13 mouse cellular contexts compared by ENCODE assay signal in the genomic region with DNA sequence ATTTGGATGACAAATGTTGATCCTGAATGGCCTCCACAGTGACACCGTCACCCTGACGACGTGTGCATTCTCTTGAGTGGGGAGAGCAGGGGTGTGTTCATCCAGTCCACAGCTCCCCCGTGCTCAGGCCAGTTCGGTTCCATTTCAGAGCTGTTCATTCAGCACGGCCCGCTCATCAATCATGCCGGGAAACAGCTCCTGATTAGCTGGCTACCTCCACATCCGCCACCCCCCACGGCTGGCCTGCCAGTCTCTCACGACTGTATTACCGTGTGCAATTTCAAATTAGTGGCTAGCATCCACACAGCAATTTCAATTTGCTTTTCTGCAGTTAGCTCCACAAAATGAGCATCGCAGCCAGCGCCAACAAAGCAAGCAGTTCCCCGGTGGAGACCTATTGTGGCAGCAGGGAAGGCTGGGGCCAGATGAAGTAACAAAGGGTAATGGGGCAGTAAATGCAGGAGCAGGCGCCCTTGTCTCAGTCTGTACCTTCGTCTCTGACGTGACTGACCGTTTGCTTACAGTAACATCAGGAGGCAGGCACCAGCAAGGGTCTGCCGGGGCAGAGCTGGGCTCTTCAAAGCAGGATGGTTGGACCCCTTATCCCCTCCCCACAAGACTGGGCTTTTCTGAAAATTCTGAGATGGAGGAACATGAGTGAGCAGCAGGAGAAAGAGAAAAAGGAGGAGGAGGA. TPM values are rescaled to one million over a fixed set of nuclear protein-coding genes. Genes with fewer than 3 reads are reported as not detected.
DNase-seq lines count a peak whose midpoint lies in the region; ATAC-seq and TF ChIP-seq lines count a peak whose summit lies in the region.
"Had no signal": no experiment of that assay in that cellular context is flagged by ENCODE, and none has a peak within 500 bp of the region (broad histone marks: within the 10 kb centered on the region; RNA-seq: fewer than 3 reads in every experiment).

No protein-coding gene starts in this region.

- peak overlapping the region; percentile 84 for H3K27ac ChIP-seq in hindbrain, embryonic 12.5 days
- peak overlapping the region; percentile 10; the same call in 1 of the 2 replicates for H3K27ac ChIP-seq in midbrain, embryonic 13.5 days
- H3K27ac ChIP-seq in cerebellum, adult 2 months (ENCODE audit: insufficient read depth, low read length), result no peak overlapping the region
- H3K27ac ChIP-seq: embryonic facial prominence, embryonic 12.5 days; heart, embryonic 15.5 days had no signal

- peak; percentile 19 for DNase-seq in ES-CJ7 (ENCODE audit: low read depth, low spot score)
- peak; percentile 64 for DNase-seq in brain, embryonic 14.5 days (ENCODE audit: low read depth)
- no peak for DNase-seq in adrenal gland, postnatal 10 days
- DNase-seq in cerebellum, adult 2 months, result no peak
- no peak for DNase-seq in cerebellum, postnatal 10 days
- DNase-seq: thymus, adult 2 months had no signal

- no peak for TF ChIP-seq CTCF in brain, embryonic 14.5 days (IDR thresholded peaks at IDR 0.05; ENCODE audit: borderline replicate concordance, extremely low read depth, insufficient read depth, insufficient read length)
- no peak for TF ChIP-seq CTCF in cerebellum, adult 2 months (IDR thresholded peaks at IDR 0.05; ENCODE audit: borderline replicate concordance, insufficient read depth, low read depth, low read length)

- H3K9ac ChIP-seq in hindbrain, embryonic 12.5 days, result 0 out of 2 replicates have a peak overlapping the region, but pooled peaks have one; percentile 28
- no peak overlapping the region for H3K9ac ChIP-seq in midbrain, embryonic 13.5 days (replicated peaks)
- H3K9ac ChIP-seq: embryonic facial prominence, embryonic 12.5 days; heart, embryonic 15.5 days had no signal

- no peak overlapping the region for H3K4me3 ChIP-seq in hindbrain, embryonic 12.5 days
- no peak overlapping the region for H3K4me3 ChIP-seq in midbrain, embryonic 13.5 days (replicated peaks)
- H3K4me3 ChIP-seq in cerebellum, adult 2 months (replicated peaks; ENCODE audit: insufficient read depth, low read depth, low read length), result no peak overlapping the region
- H3K4me3 ChIP-seq: embryonic facial prominence, embryonic 12.5 days; heart, embryonic 15.5 days had no signal

- WGBS in hindbrain, embryonic 12.5 days, result 26% methylated on average over 20 of the region's 20 CpGs
- WGBS in midbrain, embryonic 13.5 days, result 58% methylated on average over 20 of the region's 20 CpGs
- WGBS in cerebellum, adult 2 months, result 39% methylated on average over 20 of the region's 20 CpGs

- peaks cover 3% of the 10 kb centered on the region; the same call in 1 of the 2 replicates for H3K27me3 ChIP-seq in hindbrain, embryonic 12.5 days
- no peaks in the 10 kb centered on the region for H3K27me3 ChIP-seq in midbrain, embryonic 13.5 days
- no peaks in the 10 kb centered on the region for H3K27me3 ChIP-seq in cerebellum, adult 2 months (ENCODE audit: control insufficient read depth, insufficient read depth, low read length)
- H3K27me3 ChIP-seq: embryonic facial prominence, embryonic 12.5 days had no signal

- no peak for TF ChIP-seq POLR2A in brain, embryonic 14.5 days (IDR thresholded peaks at IDR 0.05; ENCODE audit: borderline replicate concordance, extremely low read depth, insufficient read depth, insufficient read length, poor library complexity, severe bottlenecking)
- TF ChIP-seq POLR2A in cerebellum, adult 2 months (IDR thresholded peaks at IDR 0.05; ENCODE audit: borderline replicate concordance, insufficient read depth, low read length), result no peak

- no peaks in the 10 kb centered on the region for H3K36me3 ChIP-seq in hindbrain, embryonic 12.5 days
- no peaks in the 10 kb centered on the region for H3K36me3 ChIP-seq in midbrain, embryonic 13.5 days
- H3K36me3 ChIP-seq: embryonic facial prominence, embryonic 12.5 days; heart, embryonic 15.5 days had no signal

- peaks cover 26% of the 10 kb centered on the region for H3K4me1 ChIP-seq in hindbrain, embryonic 12.5 days
- H3K4me1 ChIP-seq in midbrain, embryonic 13.5 days (replicated peaks), result peaks cover 14% of the 10 kb centered on the region
- H3K4me1 ChIP-seq in cerebellum, adult 2 months (ENCODE audit: control insufficient read depth, insufficient read depth, low read length), result no peaks in the 10 kb centered on the region
- H3K4me1 ChIP-seq: heart, embryonic 15.5 days had no signal

- H3K4me2 ChIP-seq in hindbrain, embryonic 12.5 days (replicated peaks), result peak overlapping the region; percentile 23
- H3K4me2 ChIP-seq in midbrain, embryonic 13.5 days (replicated peaks), result no peak overlapping the region
- H3K4me2 ChIP-seq: embryonic facial prominence, embryonic 12.5 days; heart, embryonic 15.5 days had no signal

- H3K9me3 ChIP-seq in hindbrain, embryonic 12.5 days (replicated peaks), result no peaks in the 10 kb centered on the region
- H3K9me3 ChIP-seq in midbrain, embryonic 13.5 days, result no peaks in the 10 kb centered on the region
- H3K9me3 ChIP-seq: embryonic facial prominence, embryonic 12.5 days; heart, embryonic 15.5 days had no signal

- peak; percentile 86 for ATAC-seq in hindbrain, embryonic 12.5 days (ENCODE audit: low FRiP score)
- ATAC-seq in midbrain, embryonic 13.5 days, result peak; percentile 57; the same call in 1 of the 2 replicates
- ATAC-seq in monocyte, adult 5-6 weeks (replicated peaks; ENCODE audit: insufficient number of reproducible peaks, low FRiP score, low TSS enrichment, poor library complexity, severe bottlenecking), result no peak
- ATAC-seq: activated CD4-positive, CD25-positive, alpha-beta regulatory T cell, adult 4 months had no signal

RNA-seq across cellular contexts. Expression of gene Asb18, which starts 35.7 kb away (rescaled TPM):
- 0.25 and 0.59 TPM in 2 replicates for polyA plus RNA-seq in brain, embryonic 14.5 days (2012; rRNA removed)
- 0.61 and 0.76 TPM in 2 replicates for polyA plus RNA-seq in hindbrain, embryonic 12.5 days (2016; fragmentation: Nextera tagmentation; extraction: Ambion mirVana)
- 0.34 and 0.37 TPM in 2 replicates for polyA plus RNA-seq in midbrain, embryonic 13.5 days (2015; fragmentation: Nextera tagmentation; extraction: Ambion mirVana)
- 1 to 10 TPM in 1 of 2 experiments, not detected in 1; 1.5 TPM for total RNA-seq in adrenal gland, postnatal 10 days (2021)
- polyA plus RNA-seq in cerebellum, adult 2 months (2012; rRNA removed), result 1.3 and 1.5 TPM in 2 replicates
- not detected in 3 replicates for total RNA-seq in monocyte, adult 5-6 weeks (2017)
- polyA plus RNA-seq: activated CD4-positive, CD25-positive, alpha-beta regulatory T cell, adult 4 months; large intestine, adult 2 months had no signal

Comparison
In these comparisons a context has a peak if more than half of its experiments do, and no peak if none do; other contexts are left out.
1. DNase-seq: peak in ES-CJ7 (single experiment) and brain, embryonic 14.5 days (single experiment); none in adrenal gland, postnatal 10 days (single experiment), cerebellum, adult 2 months (0 of 2) and cerebellum, postnatal 10 days (0 of 2).